Mouse (Mus musculus) cerebellum, adult 2 months (tissue): Measurements from ENCODE around the gene Nfkbil1. TPM values are rescaled to one million over a fixed set of nuclear protein-coding genes. Genes with fewer than 3 reads are reported as not detected.
"Not testable (repeated sequence)": the region's sequence is repeated elsewhere in the genome, so short reads cannot be mapped to it uniquely, and the experiment has no call there.

Experiments
- DNase-seq, 2 experiments: peaks; one replicate each; pipeline ENCODE4 v3.0.0; 2021
- H3K27ac ChIP-seq: fragments of 200-500 bp; 2 replicates; pipeline ENCODE4 v1.5.1; 2012; ENCODE audit warnings: low read length, control low read depth, inconsistent platforms; ENCODE audit not compliant: insufficient read depth
- H3K27me3 ChIP-seq: fragments of 200-500 bp; 2 replicates; pipeline ENCODE4 v1.6.1; 2012; ENCODE audit warnings: inconsistent platforms, mild to moderate bottlenecking, low read length, moderate library complexity; ENCODE audit not compliant: control insufficient read depth, insufficient read depth
- H3K4me1 ChIP-seq: fragments of 200-500 bp; 2 replicates; pipeline ENCODE4 v1.6.1; 2011; ENCODE audit warnings: low read length; ENCODE audit not compliant: control insufficient read depth, insufficient read depth
- H3K4me3 ChIP-seq: fragments of 200-500 bp; replicated peaks from 2 replicates; pipeline ENCODE3; 2011; ENCODE audit warnings: mild to moderate bottlenecking, low read depth, low read length, control low read depth; ENCODE audit not compliant: insufficient read depth
- CTCF ChIP-seq: fragments of 200-500 bp; IDR thresholded peaks from 2 replicates; pipeline ENCODE4 v1.5.1; 2011; ENCODE audit warnings: low read depth, mild to moderate bottlenecking, control low read depth, low read length, moderate library complexity, borderline replicate concordance; ENCODE audit not compliant: insufficient read depth
- POLR2A ChIP-seq: fragments of 200-500 bp; IDR thresholded peaks from 2 replicates; pipeline ENCODE4 v1.6.1; 2011; ENCODE audit warnings: low read length, control low read depth, borderline replicate concordance; ENCODE audit not compliant: insufficient read depth
- WGBS: fragments of 180-500 bp; shearing (Covaris S2); methylation state at CpG from one replicate; pipeline ENCODE4 v1.1.7; 2018; 5-methylcytosine and 5-hydroxymethylcytosine counted together
- polyA plus RNA-seq: library from polyadenylated mRNA; depleted of rRNA; stranded (reverse); fragments of >200 nt; gene quantifications from 2 replicates; pipeline ENCODE4 v1.2.3, GENCODE M21; 2012

The Nfkbil1 gene
- polyA plus RNA-seq, 1 experiment: 13.2 TPM

- Histone ChIP-seq H3K27me3 (no peaks in the 10 kb centered on the region), H3K4me1 (peaks cover 11% of the 10 kb centered on the region; the same call in 1 of the 2 replicates), H3K27ac (peak overlapping the region; percentile 82), H3K4me3 (peak overlapping the region; percentile 83)
- peak; percentile 97 to 100 for DNase-seq
- 1% methylated on average over 18 of the region's 18 CpGs for WGBS
- TF ChIP-seq POLR2A: peak; percentile 49; the same call in 1 of the 2 replicates
- peak; percentile 90 for TF ChIP-seq CTCF
Observed at GRCm38 (mm10) chr17:35236390-35236746, 776 bp upstream of the Nfkbil1 start.

GRCm38 (mm10) chr17:35234903-35235302, 689 bp downstream of the Nfkbil1 start:
- H3K4me3 ChIP-seq: peak overlapping the region; percentile 83
- WGBS: 3% methylated on average over 31 of the region's 31 CpGs
- no peak for TF ChIP-seq POLR2A
- no peak for TF ChIP-seq CTCF

GRCm38 (mm10) chr17:35234090-35234489, 1.5 kb downstream of the Nfkbil1 start:
- not testable (repeated sequence) for H3K4me3 ChIP-seq, H3K4me1 ChIP-seq, DNase-seq, H3K27ac ChIP-seq, H3K27me3 ChIP-seq
- WGBS: 60% methylated on average over 7 of the region's 7 CpGs

More at GRCm38 (mm10) chr17:35234903-35235302, 689 bp downstream of the Nfkbil1 start:
- peak overlapping the region; percentile 79 for H3K27ac ChIP-seq
- peak; percentile 48 to 61 for DNase-seq
- no peaks in the 10 kb centered on the region for H3K27me3 ChIP-seq
- peaks cover 5% of the 10 kb centered on the region; the same call in 1 of the 2 replicates for H3K4me1 ChIP-seq

GRCm38 (mm10) chr17:35233114-35233980, 2.2 kb downstream of the Nfkbil1 start, which contains the start of gene Atp6v1g2:
Gene Atp6v1g2, plus strand, starts transcription at chr17:35233660.
- Histone ChIP-seq H3K27me3 (no peaks in the 10 kb centered on the region), H3K4me1 (peaks cover 5% of the 10 kb centered on the region; the same call in 1 of the 2 replicates), H3K4me3 (peak within 1 kb of the TSS; percentile 83), H3K27ac (no peak within 1 kb of the TSS)
- DNase-seq: no peak
- TF ChIP-seq POLR2A (no peak), CTCF (no peak)
- WGBS: 45% methylated on average over 18 of the region's 18 CpGs

- WGBS: 88% methylated on average over 5 of the region's 5 CpGs
- Histone ChIP-seq H3K27ac (no peak overlapping the region), H3K4me3 (no peak overlapping the region), H3K27me3 (no peaks in the 10 kb centered on the region), H3K4me1 (peaks cover 5% of the 10 kb centered on the region; the same call in 1 of the 2 replicates)
- TF ChIP-seq POLR2A (no peak), CTCF (no peak)
- DNase-seq: no peak
Observed at GRCm38 (mm10) chr17:35232659-35233058, 2.9 kb downstream of the Nfkbil1 start.

- WGBS: 8% methylated on average over 12 of the region's 12 CpGs
- H3K4me1 ChIP-seq: peaks cover 2% of the 10 kb centered on the region; the same call in 1 of the 2 replicates
- no peaks in the 10 kb centered on the region for H3K27me3 ChIP-seq
- H3K4me3 ChIP-seq: peak overlapping the region; percentile 14
- H3K27ac ChIP-seq: no peak overlapping the region
- TF ChIP-seq POLR2A (no peak), CTCF (peak; percentile 89)
- DNase-seq: peak; percentile 75 to 86
Observed at GRCm38 (mm10) chr17:35232043-35232442, 3.5 kb downstream of the Nfkbil1 start.

GRCm38 (mm10) chr17:35231022-35231421, 4.6 kb downstream of the Nfkbil1 start:
- H3K27ac ChIP-seq: no peak overlapping the region
- no peak for TF ChIP-seq POLR2A
- TF ChIP-seq CTCF: no peak
- H3K4me1 ChIP-seq: peaks cover 2% of the 10 kb centered on the region; the same call in 1 of the 2 replicates
- DNase-seq: no peak
- 94% methylated on average over 10 of the region's 10 CpGs for WGBS
- H3K27me3 ChIP-seq: no peaks in the 10 kb centered on the region
- H3K4me3 ChIP-seq: no peak overlapping the region

- peaks cover 4% of the 10 kb centered on the region; the same call in 1 of the 2 replicates for H3K4me1 ChIP-seq
- no peak overlapping the region for H3K4me3 ChIP-seq
- 86% methylated on average over 14 of the region's 14 CpGs for WGBS
- no peak for DNase-seq
- no peak overlapping the region for H3K27ac ChIP-seq
- TF ChIP-seq POLR2A: no peak
- no peak for TF ChIP-seq CTCF
- H3K27me3 ChIP-seq: no peaks in the 10 kb centered on the region
Observed at GRCm38 (mm10) chr17:35226561-35227046, 9.0 kb downstream of the Nfkbil1 start.
